In genomic region chr13:54752656-54753055, GRCm38 (mm10) we compare ENCODE assay signal across 15 mouse cellular contexts. TPM values are rescaled to one million over a fixed set of nuclear protein-coding genes. Genes with fewer than 3 reads are reported as not detected.
DNase-seq lines count a peak whose midpoint lies in the region; ATAC-seq and TF ChIP-seq lines count a peak whose summit lies in the region.
"Had no signal": no experiment of that assay in that cellular context is flagged by ENCODE, and none has a peak within 500 bp of the region (broad histone marks: within the 10 kb centered on the region; RNA-seq: fewer than 3 reads in every experiment).

No protein-coding gene starts in this region.

- 50% methylated on average over 10 of the region's 10 CpGs for WGBS in forebrain, postnatal 0 days
- 71% methylated on average over 10 of the region's 10 CpGs for WGBS in forebrain, embryonic 10.5 days
- 76% methylated on average over 10 of the region's 10 CpGs for WGBS in midbrain, embryonic 10.5 days

- no peak for ATAC-seq in forebrain, postnatal 0 days
- ATAC-seq: intestine, embryonic 15.5 days; midbrain, embryonic 15.5 days; Patski had no signal

- no peak overlapping the region for H3K4me3 ChIP-seq in forebrain, postnatal 0 days (ENCODE audit: low read depth, low read length)
- H3K4me3 ChIP-seq in forebrain, embryonic 10.5 days, result no peak overlapping the region
- no peak overlapping the region for H3K4me3 ChIP-seq in gastrocnemius, adult 2 months
- no peak overlapping the region for H3K4me3 ChIP-seq in midbrain, embryonic 10.5 days
- H3K4me3 ChIP-seq: embryonic facial prominence, embryonic 15.5 days; intestine, embryonic 15.5 days; midbrain, embryonic 15.5 days had no signal

- H3K27me3 ChIP-seq in forebrain, postnatal 0 days (ENCODE audit: insufficient read depth, low read length), result no peaks in the 10 kb centered on the region
- peaks cover 92% of the 10 kb centered on the region for H3K27me3 ChIP-seq in forebrain, embryonic 10.5 days (ENCODE audit: poor library complexity, severe bottlenecking)
- peaks cover 84% of the 10 kb centered on the region for H3K27me3 ChIP-seq in midbrain, embryonic 10.5 days (ENCODE audit: low read depth, poor library complexity, severe bottlenecking)

- TF ChIP-seq CTCF in forebrain, postnatal 0 days (IDR thresholded peaks at IDR 0.05; ENCODE audit: low read depth), result no peak
- no peak for TF ChIP-seq CTCF in gastrocnemius, adult 2 months (IDR thresholded peaks at IDR 0.05)

- H3K9me3 ChIP-seq in forebrain, postnatal 0 days (ENCODE audit: low read length), result no peaks in the 10 kb centered on the region
- H3K9me3 ChIP-seq in forebrain, embryonic 10.5 days, result no peaks in the 10 kb centered on the region
- H3K9me3 ChIP-seq in midbrain, embryonic 10.5 days (replicated peaks), result no peaks in the 10 kb centered on the region
- H3K9me3 ChIP-seq: embryonic facial prominence, embryonic 15.5 days; intestine, embryonic 15.5 days; midbrain, embryonic 15.5 days had no signal

- H3K27ac ChIP-seq in forebrain, postnatal 0 days (ENCODE audit: low read depth, low read length), result peak overlapping the region; percentile 64; the same call in 1 of the 2 replicates
- no peak overlapping the region for H3K27ac ChIP-seq in forebrain, embryonic 10.5 days
- no peak overlapping the region for H3K27ac ChIP-seq in gastrocnemius, adult 2 months
- H3K27ac ChIP-seq in midbrain, embryonic 10.5 days (replicated peaks), result no peak overlapping the region
- H3K27ac ChIP-seq: embryonic facial prominence, embryonic 15.5 days; intestine, embryonic 15.5 days; midbrain, embryonic 15.5 days had no signal

- no peak overlapping the region for H3K4me2 ChIP-seq in forebrain, postnatal 0 days (ENCODE audit: low read depth)
- H3K4me2 ChIP-seq: embryonic facial prominence, embryonic 15.5 days; intestine, embryonic 15.5 days; midbrain, embryonic 15.5 days had no signal

- no peak overlapping the region for H3K9ac ChIP-seq in forebrain, postnatal 0 days
- H3K9ac ChIP-seq: embryonic facial prominence, embryonic 15.5 days; intestine, embryonic 15.5 days; midbrain, embryonic 15.5 days had no signal

- H3K4me1 ChIP-seq in forebrain, postnatal 0 days (ENCODE audit: insufficient read depth), result peaks cover 45% of the 10 kb centered on the region
- peaks cover 41% of the 10 kb centered on the region for H3K4me1 ChIP-seq in forebrain, embryonic 10.5 days
- H3K4me1 ChIP-seq in midbrain, embryonic 10.5 days, result peaks cover 46% of the 10 kb centered on the region

- no peaks in the 10 kb centered on the region for H3K36me3 ChIP-seq in forebrain, postnatal 0 days (ENCODE audit: insufficient read depth)
- H3K36me3 ChIP-seq in forebrain, embryonic 10.5 days (replicated peaks), result no peaks in the 10 kb centered on the region
- no peaks in the 10 kb centered on the region for H3K36me3 ChIP-seq in midbrain, embryonic 10.5 days
- H3K36me3 ChIP-seq: embryonic facial prominence, embryonic 15.5 days; intestine, embryonic 15.5 days; midbrain, embryonic 15.5 days had no signal

- peak; percentile 66 for DNase-seq in forebrain, postnatal 0 days
- DNase-seq in forebrain, embryonic 10.5 days (ENCODE audit: extremely low spot score, low spot score), result no peak
- peak; percentile 86 to 91 for DNase-seq in frontal cortex, postnatal 36 days (ENCODE audit: low spot score in 2 of 2)
- DNase-seq in left cerebral cortex, adult 8-10 months (ENCODE audit: low spot score in 2 of 2), result peak; percentile 53 to 95
- DNase-seq in telencephalon, adult 2 months (ENCODE audit: low read depth, low spot score), result peak; percentile 85
- DNase-seq in gastrocnemius, adult 2 months, result no peak
- no peak for DNase-seq in midbrain, embryonic 10.5 days (ENCODE audit: low spot score)
- no peak for DNase-seq in heart, adult 8-10 months (ENCODE audit: low spot score)
- DNase-seq: gastrocnemius, postnatal 14 days; lung, adult 18-20 months had no signal

- intact Hi-C loops in gastrocnemius, adult 2 months (cut with DNase I), result no loop called here

RNA-seq across cellular contexts. Expression of gene Gprin1, which starts 3.0 kb away (rescaled TPM):
- total RNA-seq in forebrain, postnatal 0 days (2014; rRNA removed), result 213 and 219 TPM in 2 replicates
- polyA plus RNA-seq in forebrain, postnatal 0 days (2015; fragmentation: Nextera tagmentation; extraction: Ambion mirVana), result 37.1 and 39.0 TPM in 2 replicates
- polyA plus RNA-seq in forebrain, embryonic 10.5 days (2016; fragmentation: Nextera tagmentation; extraction: Ambion mirVana), result 0.56 and 0.57 TPM in 2 replicates
- total RNA-seq in left cerebral cortex, adult 8-10 months (2022), result 100 to 1,000 TPM in 3 of 4 experiments, 10 to 100 TPM in 1; 99.2 to 121 (median 105) TPM
- not detected for total RNA-seq in gastrocnemius, adult 2 months (2021)
- 0.88 and 1.1 TPM in 2 replicates for polyA plus RNA-seq in midbrain, embryonic 10.5 days (2016; fragmentation: Nextera tagmentation; extraction: Ambion mirVana)
- total RNA-seq in heart, adult 8-10 months (2022), result under 1 TPM in 1 of 4 experiments, not detected in 3; 0.16 TPM
- polyA plus RNA-seq: heart, embryonic 16.5 days had no signal

RNA-seq across cellular contexts. Expression of gene Sncb, which starts 13.7 kb away (rescaled TPM):
- 32.7 and 38.1 TPM in 2 replicates for total RNA-seq in forebrain, postnatal 0 days (2014; rRNA removed)
- 122 and 137 TPM in 2 replicates for polyA plus RNA-seq in forebrain, postnatal 0 days (2015; fragmentation: Nextera tagmentation; extraction: Ambion mirVana)
- polyA plus RNA-seq in forebrain, embryonic 10.5 days (2016; fragmentation: Nextera tagmentation; extraction: Ambion mirVana), result 1.1 and 1.8 TPM in 2 replicates
- total RNA-seq in left cerebral cortex, adult 8-10 months (2022), result 100 to 1,000 TPM; 780 to 919 (median 785) TPM
- not detected for total RNA-seq in gastrocnemius, adult 2 months (2021)
- 1.5 TPM in 2 replicates for polyA plus RNA-seq in midbrain, embryonic 10.5 days (2016; fragmentation: Nextera tagmentation; extraction: Ambion mirVana)
- under 1 TPM in 1 of 4 experiments, not detected in 3; 0.46 TPM for total RNA-seq in heart, adult 8-10 months (2022)
- polyA plus RNA-seq: heart, embryonic 16.5 days; Patski had no signal

RNA-seq across cellular contexts. Expression of gene Eif4e1b, which starts 31.1 kb away (rescaled TPM):
- total RNA-seq in forebrain, postnatal 0 days (2014; rRNA removed), result not detected in 2 replicates
- not detected in 2 replicates for polyA plus RNA-seq in forebrain, postnatal 0 days (2015; fragmentation: Nextera tagmentation; extraction: Ambion mirVana)
- polyA plus RNA-seq in forebrain, embryonic 10.5 days (2016; fragmentation: Nextera tagmentation; extraction: Ambion mirVana), result not detected in 2 replicates
- not detected for total RNA-seq in left cerebral cortex, adult 8-10 months (2022)
- total RNA-seq in gastrocnemius, adult 2 months (2021), result not detected
- not detected in 2 replicates for polyA plus RNA-seq in midbrain, embryonic 10.5 days (2016; fragmentation: Nextera tagmentation; extraction: Ambion mirVana)
- not detected for total RNA-seq in heart, adult 8-10 months (2022)
- total RNA-seq: gastrocnemius, postnatal 14 days had no signal
- polyA plus RNA-seq: embryonic facial prominence, embryonic 15.5 days; heart, embryonic 16.5 days; intestine, embryonic 15.5 days; midbrain, embryonic 15.5 days; Patski had no signal

RNA-seq across cellular contexts. Expression of gene Tspan17, which starts 36.5 kb away (rescaled TPM):
- 26.5 and 28.3 TPM in 2 replicates for total RNA-seq in forebrain, postnatal 0 days (2014; rRNA removed)
- 44.2 and 61.1 TPM in 2 replicates for polyA plus RNA-seq in forebrain, postnatal 0 days (2015; fragmentation: Nextera tagmentation; extraction: Ambion mirVana)
- polyA plus RNA-seq in forebrain, embryonic 10.5 days (2016; fragmentation: Nextera tagmentation; extraction: Ambion mirVana), result 7.9 and 9.5 TPM in 2 replicates
- 10 to 100 TPM; 74.5 to 85.8 (median 79.0) TPM for total RNA-seq in left cerebral cortex, adult 8-10 months (2022)
- 10 to 100 TPM; 15.3 to 25.3 TPM for total RNA-seq in gastrocnemius, adult 2 months (2021)
- 12.9 and 20.6 TPM in 2 replicates for polyA plus RNA-seq in midbrain, embryonic 10.5 days (2016; fragmentation: Nextera tagmentation; extraction: Ambion mirVana)
- 10 to 100 TPM; 14.0 to 24.3 (median 18.1) TPM for total RNA-seq in heart, adult 8-10 months (2022)

RNA-seq across cellular contexts. Expression of gene Cdhr2, which starts 51.4 kb away (rescaled TPM):
- total RNA-seq in forebrain, postnatal 0 days (2014; rRNA removed), result 0.76 and 0.85 TPM in 2 replicates
- 0.24 and 0.53 TPM in 2 replicates for polyA plus RNA-seq in forebrain, postnatal 0 days (2015; fragmentation: Nextera tagmentation; extraction: Ambion mirVana)
- 0.04 TPM in 1 of 2 replicates, not detected in the other for polyA plus RNA-seq in forebrain, embryonic 10.5 days (2016; fragmentation: Nextera tagmentation; extraction: Ambion mirVana)
- total RNA-seq in left cerebral cortex, adult 8-10 months (2022), result under 1 TPM; 0.13 to 0.35 (median 0.25) TPM
- total RNA-seq in gastrocnemius, adult 2 months (2021), result not detected
- polyA plus RNA-seq in midbrain, embryonic 10.5 days (2016; fragmentation: Nextera tagmentation; extraction: Ambion mirVana), result not detected in 2 replicates
- total RNA-seq in heart, adult 8-10 months (2022), result not detected
- total RNA-seq: gastrocnemius, postnatal 14 days had no signal
- polyA plus RNA-seq: embryonic facial prominence, embryonic 15.5 days; Patski had no signal

Comparison
In these comparisons a context has a peak if more than half of its experiments do, and no peak if none do; other contexts are left out.
1. DNase-seq: peak in forebrain, postnatal 0 days (single experiment), frontal cortex, postnatal 36 days (2 of 2), left cerebral cortex, adult 8-10 months (2 of 2) and telencephalon, adult 2 months (single experiment); none in forebrain, embryonic 10.5 days (single experiment), gastrocnemius, adult 2 months (single experiment), midbrain, embryonic 10.5 days (single experiment) and heart, adult 8-10 months (single experiment).
2. RNA of gene Gprin1, which starts 3.0 kb away (total RNA-seq): 213 to 219 TPM in forebrain, postnatal 0 days and 99.2 to 121 TPM in left cerebral cortex, adult 8-10 months; not detected in gastrocnemius, adult 2 months and 0.16 TPM in heart, adult 8-10 months; every median in the first group is over 10 times any median in the second.
3. RNA of gene Sncb, which starts 13.7 kb away (total RNA-seq): 780 to 919 TPM in left cerebral cortex, adult 8-10 months and 32.7 to 38.1 TPM in forebrain, postnatal 0 days; 0.46 TPM in heart, adult 8-10 months and not detected in gastrocnemius, adult 2 months; every median in the first group is over 10 times any median in the second.